Mouse (Mus musculus) inflammation-experienced regulatory T-cells (primary cell): Measurements from ENCODE around the gene Fam184b. TPM values are rescaled to one million over a fixed set of nuclear protein-coding genes. Genes with fewer than 3 reads are reported as not detected.

Experiments
- polyA plus RNA-seq, 2 experiments: library from polyadenylated mRNA; unstranded; fragments of 100-300 nt; shearing (Covaris generic); gene quantifications; one replicate each; pipeline ENCODE4 v1.2.1; 2017

The Fam184b gene
- polyA plus RNA-seq = under 1 TPM; 0.15 to 0.24 TPM

DNA sequence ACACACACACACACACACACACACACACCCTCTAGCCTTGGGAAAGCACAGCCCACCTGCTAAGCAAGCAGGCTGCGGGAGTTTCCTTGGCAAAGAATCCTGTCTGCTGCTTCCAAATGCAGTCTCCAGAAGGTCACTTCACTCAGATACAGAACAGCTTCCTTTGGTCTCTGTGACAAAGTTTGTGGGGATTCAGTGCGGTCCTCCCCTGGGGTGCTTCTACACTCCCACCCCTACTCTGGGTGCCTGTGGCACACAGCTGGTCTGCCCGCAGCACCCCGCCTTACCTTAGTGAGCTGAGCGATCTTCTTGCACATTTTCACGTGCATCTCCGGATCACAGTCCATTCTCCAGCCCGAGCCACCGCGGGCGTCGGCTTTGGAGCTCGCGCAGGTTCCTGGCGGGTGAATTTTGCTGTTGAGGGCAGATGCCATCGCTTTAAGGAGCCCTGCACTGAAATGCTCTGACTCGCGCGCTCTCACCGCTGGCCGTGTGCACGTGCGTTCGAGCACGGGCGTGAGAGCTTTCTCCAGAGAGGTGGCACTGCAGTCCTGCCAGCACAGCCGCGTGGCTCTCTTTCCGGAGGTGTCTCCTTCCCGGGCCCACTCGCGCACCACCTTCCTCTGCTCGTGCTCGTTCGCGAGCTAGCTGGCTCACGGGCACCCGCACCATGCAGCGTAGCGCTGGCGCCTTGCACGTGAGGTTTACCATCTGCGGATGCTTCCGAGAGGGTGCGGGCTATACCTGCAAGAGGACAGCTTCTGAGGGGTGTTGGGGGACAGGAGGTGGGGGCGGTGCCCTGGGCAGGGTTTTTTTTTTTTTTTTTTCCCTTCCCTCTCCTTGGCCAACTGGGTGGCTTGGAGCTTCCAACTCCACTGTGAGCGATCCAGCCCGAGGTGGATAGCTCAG lies at the start of gene Fam184b:
Gene Fam184b, minus strand, starts transcription at position 809 of the 909 bp plus-strand sequence.

DNA sequence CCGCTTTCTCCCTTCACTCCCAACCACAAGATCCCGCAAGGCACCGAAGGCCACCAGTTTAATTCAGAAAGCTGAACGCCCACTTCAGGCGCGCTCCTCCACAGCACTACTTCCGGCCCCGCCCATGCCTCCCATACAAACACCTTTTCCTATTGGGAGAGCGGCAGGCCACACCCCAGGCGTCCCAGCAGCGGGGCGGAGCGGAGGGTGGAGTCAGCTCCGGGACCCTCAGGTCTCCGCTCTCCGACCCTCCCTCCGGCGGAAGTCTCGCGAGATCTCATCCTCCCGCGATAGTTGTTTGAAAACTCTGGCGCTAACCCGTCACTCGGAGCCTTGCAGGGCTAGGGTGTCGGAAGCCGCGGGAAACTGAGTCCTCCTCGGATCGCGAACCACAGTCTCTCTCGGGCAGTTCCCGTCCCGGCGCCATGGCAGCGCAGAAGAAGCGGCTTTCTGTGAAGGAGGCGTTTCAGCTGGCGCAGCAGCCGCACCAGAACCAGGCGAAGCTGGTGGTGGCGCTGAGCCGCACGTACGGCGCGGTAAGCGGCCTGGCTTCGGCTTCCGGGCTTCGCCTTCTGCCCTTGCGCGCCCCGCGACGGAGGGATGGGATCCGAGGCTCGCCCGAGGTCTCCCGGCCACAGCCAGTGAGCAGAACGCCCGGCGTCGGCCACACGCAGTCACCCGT lies 30.3 kb upstream of the Fam184b start, which contains the start of gene Ncapg:
Gene Ncapg, plus strand, starts transcription at position 322 of the 682 bp plus-strand sequence.

DNA sequence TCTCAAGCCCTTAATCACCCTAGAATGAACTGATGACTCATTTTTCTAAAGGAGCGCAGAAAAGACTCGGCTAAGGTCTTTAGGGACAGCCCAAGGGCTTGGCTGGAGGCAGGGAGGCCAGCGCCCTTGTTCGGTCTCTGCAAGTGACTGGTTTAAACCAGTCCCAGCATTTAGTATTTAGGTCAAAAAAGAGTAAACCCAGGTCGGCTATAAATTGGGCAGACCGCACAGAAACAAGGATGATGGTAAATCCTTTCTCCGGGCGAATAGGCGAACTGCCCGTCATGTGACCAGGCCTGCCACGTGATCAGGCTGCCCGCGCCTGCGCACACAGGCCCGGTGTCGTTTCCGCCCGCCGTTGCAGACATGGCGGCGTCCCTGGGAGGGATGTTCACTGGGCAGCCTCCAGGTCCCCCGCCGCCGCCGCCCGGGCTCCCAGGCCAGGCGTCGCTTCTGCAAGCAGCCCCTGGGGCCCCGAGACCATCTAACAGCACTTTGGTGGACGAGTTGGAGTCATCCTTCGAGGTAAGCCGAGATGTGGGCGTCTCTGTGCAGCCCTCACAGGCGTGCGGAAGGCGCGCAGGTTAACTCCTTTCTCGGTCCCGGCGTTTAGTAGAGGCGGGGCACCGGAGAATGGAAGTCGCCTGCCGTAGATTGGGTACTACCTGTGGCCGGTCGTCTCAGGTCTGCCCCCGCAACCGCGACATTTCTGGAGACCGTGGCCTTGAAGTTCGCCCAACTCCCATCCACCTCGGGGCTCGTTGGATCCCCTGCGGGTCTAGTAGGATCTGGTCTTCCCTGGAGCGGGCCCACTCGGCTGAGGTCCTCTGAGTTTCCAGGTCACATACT lies 119.2 kb downstream of the Fam184b start, which contains the start of gene Med28:
Gene Med28, plus strand, starts transcription at position 270 of the 849 bp plus-strand sequence.

DNA sequence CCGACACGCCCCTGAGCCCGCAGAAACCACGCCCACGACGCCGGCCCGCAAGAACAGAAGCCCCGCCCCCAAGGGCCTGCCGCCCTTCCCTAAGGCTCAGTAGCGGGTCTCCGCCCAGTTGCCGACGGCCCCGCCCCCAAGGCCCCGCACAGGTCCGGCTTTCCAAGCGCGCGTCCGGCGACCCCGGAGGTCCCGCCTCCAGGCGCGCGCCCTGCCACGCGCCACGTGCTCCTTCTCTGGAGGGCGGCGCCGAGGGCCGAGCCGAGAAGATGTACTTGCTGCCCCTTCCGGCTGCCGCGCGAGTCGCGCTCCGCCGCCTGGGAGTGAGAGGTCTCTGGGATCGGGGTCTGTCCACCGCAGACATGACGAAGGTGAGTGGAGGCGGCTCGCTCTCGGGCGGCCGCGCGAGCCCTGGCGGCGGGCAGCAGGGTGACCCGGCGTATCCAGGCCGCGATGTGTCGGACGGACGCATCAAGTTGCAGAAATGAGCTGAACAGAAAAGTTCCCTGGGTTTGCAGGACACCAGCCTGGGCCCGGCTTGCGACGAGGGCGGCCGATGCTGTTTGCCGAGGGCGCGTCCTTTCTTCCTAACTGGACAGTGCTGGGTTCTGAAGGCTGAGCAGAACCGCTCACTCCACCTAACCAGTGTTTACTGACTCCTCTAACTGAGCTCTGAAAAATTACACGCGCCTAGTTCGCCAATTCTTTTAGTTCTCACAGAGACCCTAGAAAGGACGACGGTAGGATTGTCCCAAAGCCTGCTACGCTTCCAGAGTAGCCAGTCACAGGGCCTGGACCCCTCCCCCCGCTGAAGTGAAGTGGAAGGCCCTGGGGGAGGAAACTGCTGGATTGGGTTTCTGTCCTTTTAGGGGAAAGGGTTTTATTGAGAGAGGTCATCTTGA lies 146.0 kb downstream of the Fam184b start, which contains the start of gene Lap3:
Gene Lap3, plus strand, starts transcription at position 184 of the 902 bp plus-strand sequence.

Other genes with a start within 250 kb of the Fam184b start
- 100 to 1,000 TPM in 1 of 2 experiments, 10 to 100 TPM in 1; 94.3 to 110 TPM for gene Qdpr, start 189.4 kb downstream of the Fam184b start, polyA plus RNA-seq
- gene Clrn2, start 185.9 kb downstream of the Fam184b start, polyA plus RNA-seq = not detected
- gene Lap3, start 146.2 kb downstream of the Fam184b start, polyA plus RNA-seq = 10 to 100 TPM; 26.6 to 42.1 TPM
- gene Med28, start 119.4 kb downstream of the Fam184b start, polyA plus RNA-seq = 100 to 1,000 TPM; 260 to 293 TPM
- 1 to 10 TPM; 1.4 to 2.5 TPM for gene Ncapg, start 30.3 kb upstream of the Fam184b start, polyA plus RNA-seq
- 10 to 100 TPM; 15.4 to 20.1 TPM for gene Lcorl, start 218.0 kb upstream of the Fam184b start, polyA plus RNA-seq